Mouse (Mus musculus) cerebellum, adult 11-12 months (tissue): ENCODE data around the gene Cfap298.

Source experiments
- DNase-seq: peaks from one replicate; pipeline ENCODE4 v3.0.0; 2022

The Cfap298 gene

DNA sequence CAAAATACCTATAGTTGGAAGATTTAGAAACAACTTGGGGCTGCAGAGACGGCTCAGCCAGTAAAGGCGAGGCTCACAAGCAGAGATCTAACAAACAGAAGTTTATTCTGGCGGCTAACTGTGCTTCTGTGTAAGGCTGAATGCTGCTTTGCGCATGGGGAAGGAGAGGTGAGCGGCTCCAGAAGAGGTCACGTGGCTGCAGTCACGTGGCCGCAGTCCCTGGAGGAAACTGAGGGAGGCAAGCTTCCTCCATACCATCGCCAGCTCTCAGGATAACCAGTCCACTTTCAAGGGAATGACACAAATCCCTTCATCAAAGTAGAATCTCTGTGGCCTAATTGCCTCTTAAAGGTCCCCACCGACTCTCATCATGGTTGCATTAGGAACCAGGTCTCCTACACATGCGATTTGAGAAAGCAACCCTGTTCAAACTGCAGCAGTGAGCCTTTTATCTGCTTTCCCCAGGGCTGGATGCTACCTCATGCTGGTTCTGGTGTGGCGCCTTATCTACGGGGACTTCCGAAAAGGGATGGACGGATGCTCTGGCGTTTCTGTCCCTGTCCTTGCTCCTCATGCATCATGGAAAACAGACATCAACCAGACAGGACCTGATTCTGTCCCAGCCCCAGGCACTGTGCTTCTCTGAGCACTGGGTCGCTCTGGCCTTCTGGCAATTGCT is 23.9 kb downstream of the Cfap298 start:
- DNase-seq, result no peak

DNA sequence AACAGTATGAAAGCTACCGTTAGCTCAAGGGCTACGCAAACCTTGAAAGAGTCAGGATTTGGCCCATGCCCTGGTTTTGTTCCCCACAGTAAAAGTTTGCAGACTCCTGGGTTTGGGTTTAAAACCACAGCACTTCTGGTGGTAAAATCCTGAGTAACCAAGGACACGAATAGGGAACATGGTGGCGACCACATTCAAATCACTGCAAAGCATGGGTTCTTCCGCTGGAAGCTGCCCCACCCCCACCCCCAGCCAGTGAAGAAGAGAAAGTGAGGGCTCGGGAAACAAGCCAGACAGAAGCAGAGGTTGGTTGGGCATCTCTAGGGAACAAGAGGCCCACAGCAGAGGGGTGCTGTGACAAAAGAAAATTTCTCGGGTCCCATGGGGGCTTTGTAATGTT is 27.7 kb downstream of the Cfap298 start:
- no peak for DNase-seq

DNA sequence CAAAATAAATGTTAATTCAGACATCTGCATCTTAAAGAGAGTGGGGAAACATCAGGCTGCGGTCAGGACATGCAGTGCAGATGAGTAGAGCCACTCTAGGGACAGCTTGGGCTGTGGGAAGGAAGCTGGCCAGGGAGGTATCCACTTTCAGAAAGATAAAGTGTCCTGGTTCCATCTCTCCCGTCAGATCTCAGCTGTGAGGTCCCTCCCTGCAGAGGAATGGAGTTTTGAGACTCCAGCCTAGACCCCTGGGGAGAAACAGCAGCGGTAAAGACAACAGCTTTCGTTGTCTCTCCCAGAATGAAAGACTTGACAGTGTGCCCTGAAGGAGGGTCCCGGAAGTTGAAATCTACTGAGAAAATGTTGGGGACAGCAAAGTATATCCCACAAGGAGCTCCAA is 31.6 kb downstream of the Cfap298 start:
- DNase-seq, result no peak

DNA sequence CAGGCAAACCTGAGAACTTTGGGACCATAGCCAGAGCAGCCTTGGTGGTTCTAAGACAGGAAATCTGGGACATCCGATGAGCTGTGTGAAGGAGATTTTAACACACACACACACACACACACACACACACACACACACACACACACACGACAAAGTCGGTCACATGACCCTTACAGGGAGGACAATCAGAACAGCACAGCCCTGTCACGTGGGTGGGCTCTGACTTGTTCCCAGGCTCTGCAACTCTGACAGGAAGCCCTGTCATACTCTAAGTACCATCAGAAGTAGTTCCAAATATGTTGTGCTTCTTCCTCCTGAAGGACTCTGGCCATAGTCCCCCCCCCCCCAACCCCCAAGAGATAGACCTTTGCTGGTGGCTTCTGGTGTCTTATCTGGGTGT is 33.5 kb downstream of the Cfap298 start:
- DNase-seq, result no peak

DNA sequence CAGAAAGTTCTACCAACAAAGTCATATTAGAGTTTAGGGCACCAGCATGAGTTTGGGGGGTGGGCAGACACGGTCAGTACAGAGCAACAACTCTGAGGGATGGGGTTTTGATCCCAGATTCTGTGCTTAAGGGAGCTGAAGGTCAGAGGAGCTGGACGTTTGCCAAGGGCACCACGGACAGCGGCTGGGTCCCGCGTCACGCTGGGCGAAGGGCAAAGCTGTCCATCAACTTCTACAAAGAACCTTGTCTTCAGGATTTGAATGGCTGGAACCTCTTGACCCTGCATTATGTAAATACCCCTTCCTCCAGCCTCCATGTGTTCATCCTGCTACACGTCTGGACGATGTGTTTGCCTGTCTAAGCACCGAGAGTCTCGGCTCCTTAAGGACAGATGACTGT is 35.4 kb downstream of the Cfap298 start:
- DNase-seq, result no peak

DNA sequence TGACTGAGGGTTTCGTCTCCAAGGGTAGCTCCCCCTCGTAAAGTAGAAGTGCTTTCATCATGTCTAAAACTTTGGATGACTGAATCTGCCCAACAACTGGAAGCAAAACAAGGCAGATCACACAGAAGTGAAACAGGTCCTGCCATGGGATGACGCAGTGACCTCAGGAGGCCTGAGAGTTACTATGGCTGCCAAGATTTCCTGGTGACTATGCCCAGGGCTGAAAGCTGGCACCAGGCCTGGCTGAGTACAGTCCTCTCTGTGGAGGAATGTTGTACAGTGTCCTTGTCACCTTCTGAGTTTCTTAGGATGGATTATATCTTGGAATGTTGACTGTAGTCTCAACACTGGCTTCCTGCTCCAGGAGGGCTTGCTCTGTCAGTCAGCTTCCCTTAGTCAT is 37.3 kb downstream of the Cfap298 start:
- DNase-seq, result no peak

DNA sequence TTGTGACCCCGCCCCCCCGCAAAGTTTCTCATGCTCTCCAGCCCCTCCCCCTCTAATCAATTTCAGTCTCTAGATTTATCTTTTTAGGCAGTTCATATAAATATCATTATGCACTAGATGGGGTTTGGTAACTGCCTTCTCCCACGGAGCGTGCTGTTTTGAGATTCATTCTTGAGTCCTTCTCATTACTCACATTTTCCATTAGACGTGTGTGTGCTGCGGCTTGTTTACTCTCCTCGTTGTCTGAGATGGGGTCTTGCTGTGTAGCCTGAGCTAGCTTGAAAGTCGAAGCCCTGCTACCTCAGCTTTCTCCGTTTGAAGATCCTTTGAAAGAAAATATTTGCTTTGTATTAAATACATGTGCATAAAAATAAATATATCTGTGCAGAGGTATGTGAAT is 41.1 kb downstream of the Cfap298 start:
- no peak for DNase-seq

DNA sequence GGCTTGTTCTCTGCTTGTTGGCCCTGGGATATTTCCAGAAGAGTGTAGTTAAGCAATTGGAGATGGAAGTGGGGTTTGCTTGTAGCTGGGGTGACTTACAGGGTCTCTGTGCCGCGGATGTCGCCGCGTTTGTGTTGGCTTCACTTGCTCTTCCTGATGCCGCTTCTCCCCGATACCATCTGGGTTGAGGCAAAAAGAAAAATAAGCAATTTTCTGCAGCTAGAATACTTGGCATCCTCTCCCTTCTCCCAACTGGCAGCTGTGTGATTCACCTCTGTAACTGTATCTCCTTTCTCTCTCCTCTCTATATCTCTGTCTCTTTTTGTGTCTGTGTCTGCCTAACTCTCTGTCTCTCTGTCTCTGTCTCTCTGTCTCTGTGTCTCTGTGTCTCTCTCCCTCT is 41.9 kb downstream of the Cfap298 start:
- DNase-seq, result no peak

DNA sequence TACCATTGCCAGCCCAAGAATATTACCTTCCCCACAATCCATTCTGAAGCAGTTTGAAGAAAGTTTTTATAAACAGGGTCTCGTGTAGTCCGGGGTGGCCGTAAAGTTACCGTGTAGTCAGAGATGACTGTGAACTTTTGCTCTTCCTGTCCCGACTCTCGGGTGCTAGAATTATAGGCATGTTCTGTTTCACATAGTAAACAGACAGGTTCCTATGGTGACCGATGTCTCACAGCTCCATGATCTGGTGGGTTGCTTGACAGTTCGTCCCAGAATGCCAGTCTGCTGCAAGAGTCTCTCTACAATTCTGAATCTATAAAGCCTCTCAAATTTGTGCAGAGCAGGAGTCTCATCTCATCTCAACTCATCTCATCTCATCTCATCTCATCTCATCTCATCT is 42.8 kb downstream of the Cfap298 start:
- DNase-seq, result no peak

DNA sequence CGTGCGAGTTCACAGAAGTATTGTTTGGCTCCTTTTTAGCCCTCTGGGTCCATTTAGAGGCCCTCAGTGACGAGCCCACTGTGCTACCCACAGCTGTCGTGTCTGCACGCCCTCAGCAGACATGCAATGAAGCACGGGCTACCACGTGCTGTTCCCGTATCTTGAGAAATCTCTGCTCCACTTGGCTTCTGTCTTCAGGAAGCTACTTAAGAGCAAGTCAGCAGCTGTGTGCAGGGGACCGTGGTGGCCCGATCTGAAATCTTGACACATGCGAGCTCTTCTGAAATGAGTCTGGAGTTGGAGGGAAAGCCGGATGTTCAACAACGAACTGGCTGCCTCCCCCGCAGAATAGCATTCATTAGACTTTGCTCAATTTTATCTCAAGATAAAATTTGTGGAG is 43.3 kb downstream of the Cfap298 start:
- DNase-seq, result no peak

DNA sequence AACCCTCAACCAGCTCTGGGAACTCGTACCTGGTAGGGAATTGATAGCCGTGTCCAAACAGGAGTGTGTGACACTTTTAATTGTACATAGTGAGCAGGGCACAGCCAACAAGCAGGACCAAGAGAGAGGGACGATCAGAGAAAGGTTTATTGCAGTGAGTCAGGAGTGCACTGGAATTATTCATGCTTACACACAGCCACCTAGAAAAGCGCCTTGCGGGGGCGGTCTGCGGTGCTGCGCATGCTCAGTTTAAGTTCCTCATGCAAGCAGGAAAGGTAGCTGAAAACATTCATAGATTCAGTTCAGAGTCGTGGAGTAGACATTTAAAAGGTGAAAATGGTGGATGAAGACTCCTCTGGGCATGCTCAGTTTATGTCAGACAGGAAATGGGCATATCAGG is 44.2 kb downstream of the Cfap298 start:
- no peak for DNase-seq

DNA sequence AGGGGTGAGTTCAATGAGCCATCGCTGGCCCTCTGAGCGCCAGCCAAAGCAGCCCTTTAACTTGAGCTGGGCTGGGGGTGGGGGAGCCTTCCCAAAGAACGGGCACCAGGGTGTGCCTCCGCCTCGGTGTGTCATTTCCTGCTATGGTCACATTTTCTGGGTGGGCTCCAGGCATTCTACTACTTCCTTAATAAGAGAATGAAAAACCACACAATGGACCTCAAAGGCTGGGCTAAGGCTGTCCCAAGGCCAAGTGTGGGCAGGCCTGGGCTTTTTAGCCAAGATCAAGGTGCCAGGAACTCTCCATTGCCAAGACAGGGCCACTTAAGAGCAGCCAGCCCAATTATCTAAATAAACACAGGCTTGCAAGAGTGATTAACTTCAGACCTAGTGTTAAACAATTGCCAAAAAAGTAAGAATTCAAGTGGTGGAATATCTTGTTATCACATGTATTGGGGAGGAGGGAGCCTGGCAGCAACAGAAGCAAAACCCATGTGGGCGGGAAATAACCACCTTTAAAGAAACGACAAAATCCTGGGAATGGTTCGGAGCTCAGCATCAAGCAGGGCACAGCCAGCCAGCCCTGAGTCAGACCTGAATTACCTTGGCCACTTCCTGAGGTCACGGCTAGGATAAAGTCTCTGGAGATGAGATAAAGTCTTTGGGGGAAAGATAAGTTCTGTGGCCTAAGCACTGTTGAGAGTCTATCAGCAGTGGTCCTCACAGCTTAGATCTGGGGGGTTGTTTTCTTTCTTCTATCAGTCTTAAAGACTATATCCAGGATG is 48.9 kb downstream of the Cfap298 start:
- DNase-seq, result no peak

DNA sequence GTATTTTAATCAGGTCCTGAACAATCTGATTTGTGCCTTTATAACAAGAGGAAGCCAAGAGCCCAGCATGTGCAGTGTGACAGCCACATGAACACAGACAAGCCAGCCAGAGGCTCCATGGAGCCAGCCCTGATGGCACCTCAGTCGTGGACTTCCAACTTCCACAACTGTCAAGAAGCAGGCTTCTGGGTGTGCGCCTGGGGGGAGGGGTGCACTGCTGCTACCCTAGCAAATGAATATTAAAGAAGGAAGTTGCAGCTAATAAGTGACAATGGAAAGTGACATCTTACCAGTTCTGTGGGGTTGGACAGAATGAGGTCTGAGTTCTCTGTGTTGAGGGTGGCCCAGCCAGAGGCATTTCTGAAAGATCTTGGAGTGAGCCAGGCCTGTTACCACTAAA is 49.6 kb downstream of the Cfap298 start:
- DNase-seq, result no peak

DNA sequence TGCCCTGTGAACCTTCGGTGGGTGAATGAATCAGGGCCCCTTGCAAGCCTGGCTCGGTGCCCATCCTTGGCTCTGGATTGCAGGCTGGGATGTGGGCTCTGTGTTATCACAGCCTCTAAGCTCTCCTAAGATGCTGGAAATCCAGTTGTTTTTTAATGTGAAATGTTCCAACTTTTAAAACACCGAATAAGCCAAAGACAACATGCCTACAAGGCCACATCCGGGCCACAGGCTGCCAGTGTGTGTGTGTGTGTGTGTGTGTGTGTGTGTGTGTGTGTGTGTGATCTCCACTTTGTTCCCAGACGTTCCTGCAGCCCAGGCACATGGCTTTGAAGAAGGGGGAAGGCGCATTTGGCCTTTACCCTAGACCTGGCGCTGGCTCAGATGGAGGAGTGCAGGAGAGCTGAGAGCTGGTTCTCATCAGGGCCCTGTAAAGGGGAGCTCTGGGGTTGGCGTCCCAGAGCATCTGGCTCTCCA is 52.4 kb downstream of the Cfap298 start:
- no peak for DNase-seq

DNA sequence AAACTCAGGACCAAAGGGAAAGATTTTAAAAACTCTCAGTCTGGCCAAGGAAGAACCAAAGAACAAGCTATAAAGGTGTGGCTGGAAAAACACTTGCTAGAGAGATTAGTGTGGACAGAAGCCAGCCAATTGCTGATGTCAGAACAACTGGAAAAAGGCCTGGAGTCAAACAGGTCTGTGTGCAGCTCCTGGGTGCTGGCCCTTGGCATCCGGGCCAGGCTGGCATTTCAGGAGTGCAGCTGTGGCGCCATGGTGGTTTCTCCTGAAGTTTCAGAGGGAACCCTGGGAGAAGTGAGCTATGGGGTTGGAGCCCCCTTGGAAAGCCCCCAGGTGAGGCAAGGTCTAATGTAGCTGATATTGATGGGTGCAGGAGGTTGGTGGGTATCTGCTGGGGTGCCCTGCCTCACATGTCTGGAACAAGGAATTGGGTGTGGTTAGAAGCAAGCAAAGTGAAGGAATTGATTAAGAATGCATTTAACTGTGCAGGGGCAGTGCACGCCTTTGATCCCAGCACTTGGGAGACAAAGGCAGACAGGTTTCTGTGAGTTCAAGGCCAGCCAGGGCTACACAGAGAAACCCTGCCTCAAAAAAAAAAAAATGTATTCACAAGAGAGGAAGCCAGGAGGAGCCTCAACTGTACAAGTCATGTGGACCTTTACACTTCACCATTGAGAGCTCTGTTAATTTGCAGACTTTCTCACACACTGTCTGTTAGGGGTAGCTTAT is 56.6 kb downstream of the Cfap298 start:
- DNase-seq, result no peak
